9 mouse cellular contexts compared by ENCODE assay signal in the genomic region with DNA sequence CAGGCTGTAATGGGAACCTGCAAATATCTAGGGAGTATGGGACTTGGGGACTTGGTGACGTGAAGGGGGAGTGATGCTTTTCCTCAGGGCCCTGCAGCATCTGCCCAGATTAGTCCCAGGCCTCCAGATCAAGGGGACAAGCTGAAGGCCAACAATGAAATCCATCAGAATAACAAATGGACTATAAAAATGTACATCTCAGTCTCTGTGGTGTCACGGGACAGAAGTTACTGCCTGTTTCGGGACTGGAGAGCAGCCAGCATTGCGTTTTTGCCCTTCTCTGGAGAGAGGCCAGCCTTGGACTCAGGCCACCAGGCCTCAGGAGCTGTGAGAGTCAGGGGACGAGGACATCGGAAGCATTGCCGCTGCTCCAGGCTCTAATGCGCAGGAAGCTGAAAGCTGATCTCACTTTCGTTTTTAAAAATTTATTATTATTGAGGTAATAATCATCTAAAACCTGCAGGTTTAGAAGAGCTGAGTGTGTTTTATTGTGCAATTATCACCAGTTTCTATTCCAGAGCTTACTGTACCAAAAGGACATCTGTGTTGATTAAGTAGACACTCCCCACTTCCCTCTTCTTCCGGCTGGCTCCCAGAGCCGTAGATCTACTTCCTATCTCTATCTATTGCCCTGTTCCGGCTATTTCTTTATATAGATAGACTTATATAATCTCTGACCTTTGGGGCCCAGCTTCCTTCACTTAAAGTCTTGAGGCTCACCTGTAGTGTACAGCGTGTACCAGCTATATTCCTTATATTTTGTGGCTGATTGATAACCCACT.
DNase-seq lines count a peak whose midpoint lies in the region; TF ChIP-seq lines count a peak whose summit lies in the region.
"Had no signal": no experiment of that assay in that cellular context is flagged by ENCODE, and none has a peak within 500 bp of the region (broad histone marks: within the 10 kb centered on the region; RNA-seq: fewer than 3 reads in every experiment).

No protein-coding gene starts in this region.

- DNase-seq in layer of hippocampus, adult 2 months (ENCODE audit: low spot score in 2 of 2) = no peak
- no peak for DNase-seq in layer of hippocampus, postnatal 25 days (ENCODE audit: extremely low spot score in 1 of 2, low spot score in 1 of 2)
- DNase-seq in adrenal gland, postnatal 10 days = peak; percentile 94
- DNase-seq in heart, adult 9 months (ENCODE audit: low spot score in 2 of 2) = peak; percentile 44 to 50
- DNase-seq in kidney, postnatal 4 days = peak; percentile 83 to 85
- peak; percentile 55 to 62 for DNase-seq in urinary bladder, postnatal 4 days (ENCODE audit: low spot score in 2 of 2)
- DNase-seq in retina, embryonic 14.5 days (ENCODE audit: low spot score) = no peak
- no peak for DNase-seq in forebrain, embryonic 10.5 days (ENCODE audit: extremely low spot score, low spot score)

- no peaks in the 10 kb centered on the region for H3K9me3 ChIP-seq in forebrain, embryonic 10.5 days

- no peak for TF ChIP-seq CTCF in layer of hippocampus, adult 2 months (conservative IDR thresholded peaks at IDR 0.05)

- H3K36me3 ChIP-seq in forebrain, embryonic 10.5 days (replicated peaks) = no peaks in the 10 kb centered on the region

- H3K27me3 ChIP-seq in forebrain, embryonic 10.5 days (ENCODE audit: poor library complexity, severe bottlenecking) = peaks cover 53% of the 10 kb centered on the region

- peak overlapping the region; percentile 18; the same call in 1 of the 2 replicates for H3K4me3 ChIP-seq in layer of hippocampus, adult 2 months
- H3K4me3 ChIP-seq in forebrain, embryonic 10.5 days = no peak overlapping the region
- H3K4me3 ChIP-seq: erythroblast, embryonic 14.5 days had no signal

- 89% methylated on average over 13 of the region's 13 CpGs for WGBS in forebrain, embryonic 10.5 days

- peaks cover 19% of the 10 kb centered on the region for H3K4me1 ChIP-seq in forebrain, embryonic 10.5 days

- peak overlapping the region; percentile 59; the same call in 1 of the 2 replicates for H3K27ac ChIP-seq in layer of hippocampus, adult 2 months
- H3K27ac ChIP-seq in forebrain, embryonic 10.5 days = no peak overlapping the region

Comparison
In these comparisons a context has a peak if more than half of its experiments do, and no peak if none do; other contexts are left out.
1. DNase-seq: peak in adrenal gland, postnatal 10 days (single experiment), heart, adult 9 months (2 of 2), kidney, postnatal 4 days (2 of 2) and urinary bladder, postnatal 4 days (2 of 2); none in layer of hippocampus, adult 2 months (0 of 2), layer of hippocampus, postnatal 25 days (0 of 2), retina, embryonic 14.5 days (single experiment) and forebrain, embryonic 10.5 days (single experiment).